Mouse (Mus musculus) heart, postnatal 4 days (tissue): ENCODE data around the gene Tpm3-rs7. TPM values are rescaled to one million over a fixed set of nuclear protein-coding genes. Genes with fewer than 3 reads are reported as not detected.
"Not testable (repeated sequence)": the region's sequence is repeated elsewhere in the genome, so short reads cannot be mapped to it uniquely, and the experiment has no call there.

Source experiments
- DNase-seq: peaks from one replicate; pipeline ENCODE4 v3.0.0; 2021
- total RNA-seq, 2 experiments: library from RNA; stranded (reverse); gene quantifications; 2 replicates each; pipeline ENCODE4 v1.2.3; 2021

Gene Tpm3-rs7
- 10 to 100 TPM; 28.9 to 30.7 TPM for total RNA-seq

- DNase-seq: not testable (repeated sequence)
Measured at GRCm38 (mm10) chr14:113314499-113314898, at the start of gene Tpm3-rs7. TSS of gene Tpm3-rs7 (plus strand) at chr14:113314608.

- no peak for DNase-seq
Measured at GRCm38 (mm10) chr14:113317023-113317422, 2.6 kb downstream of the Tpm3-rs7 start.

- DNase-seq: no peak
Measured at GRCm38 (mm10) chr14:113363361-113363760, 49.0 kb downstream of the Tpm3-rs7 start.
